Mouse (Mus musculus) bone marrow, adult 2 months (tissue): Measurements from ENCODE around the gene Pdss2.

Experiments
- CTCF ChIP-seq: fragments of 200-500 bp; IDR thresholded peaks from 2 replicates; pipeline ENCODE4 v1.5.1; 2011; ENCODE audit warnings: low read length, control low read depth; ENCODE audit not compliant: control insufficient read depth, insufficient read depth
- POLR2A ChIP-seq: fragments of 200-500 bp; IDR thresholded peaks from 2 replicates; pipeline ENCODE4 v1.6.1; 2011; ENCODE audit warnings: low read depth, mild to moderate bottlenecking, control low read depth, low read length, borderline replicate concordance; ENCODE audit not compliant: control insufficient read depth

GRCm38 (mm10) chr10:43485751-43486268, 264.5 kb downstream of the Pdss2 start:
- TF ChIP-seq CTCF: no peak
- no peak for TF ChIP-seq POLR2A
